Mouse (Mus musculus) kidney, adult 11 months (tissue): ENCODE measurements at regions not wholly inside any gene's neighbourhood (a gene's known extent, or its start where the extent isn't known, plus 50 kb on each side); places are given as distances from the start of the nearest gene placed in this dataset.
"Not testable (repeated sequence)": the region's sequence is repeated elsewhere in the genome, so short reads cannot be mapped to it uniquely, and the experiment has no call there.

Experiments
- DNase-seq: peaks from one replicate; pipeline ENCODE4 v3.0.0; 2022

GRCm38 (mm10) chr11:71285193-71285592 lies 54.7 kb upstream of the Nlrp1b start:
- no peak for DNase-seq

- DNase-seq = not testable (repeated sequence)
Observed at GRCm38 (mm10) chr11:71288243-71288642, 57.7 kb upstream of the Nlrp1b start.

- no peak for DNase-seq
Observed at GRCm38 (mm10) chr11:71289490-71289889, 59.0 kb upstream of the Nlrp1b start.

GRCm38 (mm10) chr11:71299479-71299878 lies 68.9 kb upstream of the Nlrp1b start:
- no peak for DNase-seq

- DNase-seq = no peak
Observed at GRCm38 (mm10) chr11:71323439-71323838, 92.9 kb upstream of the Nlrp1b start.

- DNase-seq = no peak
Observed at GRCm38 (mm10) chr11:71337428-71337827, 106.9 kb upstream of the Nlrp1b start.

- no peak for DNase-seq
Observed at GRCm38 (mm10) chr11:71346024-71346423, 115.5 kb upstream of the Nlrp1b start.

- no peak for DNase-seq
Observed at GRCm38 (mm10) chr11:71357089-71357488, 126.6 kb upstream of the Nlrp1b start.

GRCm38 (mm10) chr11:71360856-71361255 lies 130.3 kb upstream of the Nlrp1b start:
- no peak for DNase-seq

GRCm38 (mm10) chr11:71371871-71372270 lies 141.3 kb upstream of the Nlrp1b start:
- DNase-seq = no peak

GRCm38 (mm10) chr11:71375132-71375531 lies 144.6 kb upstream of the Nlrp1b start:
- no peak for DNase-seq

GRCm38 (mm10) chr11:71388411-71388810 lies 157.9 kb upstream of the Nlrp1b start:
- no peak for DNase-seq

GRCm38 (mm10) chr11:71389659-71390058 lies 159.1 kb upstream of the Nlrp1b start:
- DNase-seq = no peak

- no peak for DNase-seq
Observed at GRCm38 (mm10) chr11:71390151-71390550, 159.6 kb upstream of the Nlrp1b start.

- no peak for DNase-seq
Observed at GRCm38 (mm10) chr11:71390616-71391015, 160.1 kb upstream of the Nlrp1b start.

- DNase-seq = no peak
Observed at GRCm38 (mm10) chr11:71393406-71393805, 162.9 kb upstream of the Nlrp1b start.

- DNase-seq = no peak
Observed at GRCm38 (mm10) chr11:71395023-71395422, 164.5 kb upstream of the Nlrp1b start.

GRCm38 (mm10) chr11:71395631-71396030 lies 165.1 kb upstream of the Nlrp1b start:
- no peak for DNase-seq

- DNase-seq = no peak
Observed at GRCm38 (mm10) chr11:71400351-71400750, 169.8 kb upstream of the Nlrp1b start.

GRCm38 (mm10) chr11:71401411-71402276 lies 171.1 kb upstream of the Nlrp1b start:
- no peak for DNase-seq

GRCm38 (mm10) chr11:71404361-71404760 lies 173.8 kb upstream of the Nlrp1b start:
- no peak for DNase-seq

GRCm38 (mm10) chr11:71407043-71407442 lies 176.5 kb upstream of the Nlrp1b start:
- no peak for DNase-seq

- DNase-seq = no peak
Observed at GRCm38 (mm10) chr11:71409211-71409765, 178.8 kb upstream of the Nlrp1b start.

GRCm38 (mm10) chr11:71410582-71410981 lies 180.0 kb upstream of the Nlrp1b start:
- no peak for DNase-seq

GRCm38 (mm10) chr11:71411958-71412357 lies 181.4 kb upstream of the Nlrp1b start:
- no peak for DNase-seq
